Mouse (Mus musculus): ENCODE results near the gene Scamp2.

DNA sequence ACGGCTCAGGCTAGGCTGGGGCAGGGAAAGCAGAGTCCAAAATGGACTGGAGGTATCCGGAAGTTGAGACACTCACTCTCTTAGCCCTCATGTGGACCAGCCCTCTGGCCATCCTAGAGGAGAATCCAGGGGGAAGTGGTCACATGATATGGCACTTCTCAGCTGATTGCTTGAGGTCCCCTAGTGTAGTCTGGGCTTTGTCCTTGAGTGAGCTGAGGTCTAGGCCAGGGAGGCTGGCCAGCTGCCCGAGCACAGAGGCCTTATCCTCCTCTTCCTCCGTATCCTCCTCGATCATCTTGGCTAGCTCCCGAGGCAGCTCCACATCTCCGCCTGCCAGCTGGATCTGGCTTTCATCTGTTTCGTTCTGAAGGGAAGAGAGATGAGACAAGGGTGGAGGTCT lies 41.4 kb downstream of the Scamp2 start:
- no peak for TF ChIP-seq POLR2A (IDR thresholded peaks at IDR 0.05; ENCODE audit: insufficient read length, low read depth)
- TF ChIP-seq MYOG (IDR thresholded peaks at IDR 0.05; ENCODE audit: control insufficient read depth in 1 of 3, insufficient read depth in 1 of 3, insufficient read length in 2 of 3, low read depth in 2 of 3) = no peak
- no peak for TF ChIP-seq E2F4 (IDR thresholded peaks at IDR 0.05; ENCODE audit: insufficient read depth)
- TF ChIP-seq MAX (IDR thresholded peaks at IDR 0.05; ENCODE audit: low read depth) = no peak
- TF ChIP-seq USF1 (IDR thresholded peaks at IDR 0.05; ENCODE audit: low read depth) = peak; percentile 51
- no peak for TF ChIP-seq POLR2AphosphoS2 (IDR thresholded peaks at IDR 0.05; ENCODE audit: insufficient read length, low read depth)
- no peak for TF ChIP-seq MYOD1 (IDR thresholded peaks at IDR 0.05; ENCODE audit: control insufficient read depth in 1 of 3, insufficient read length in 2 of 3, low read depth in 2 of 3)
- no peak for TF ChIP-seq TCF12 (IDR thresholded peaks at IDR 0.05; ENCODE audit: insufficient read depth, poor library complexity, severe bottlenecking)
- TF ChIP-seq CEBPB (IDR thresholded peaks at IDR 0.05; ENCODE audit: insufficient read depth, poor library complexity, severe bottlenecking) = no peak
- TF ChIP-seq TCF3 (IDR thresholded peaks at IDR 0.05; ENCODE audit: insufficient read length, low read depth) = no peak
